Mouse (Mus musculus) hindbrain, embryonic 11.5 days (tissue): ENCODE measurements around the gene Gstm5. TPM values are rescaled to one million over a fixed set of nuclear protein-coding genes. Genes with fewer than 3 reads are reported as not detected.
A peak's percentile ranks its signal among the peaks of the same experiment; 100 is the strongest.
"Not testable (repeated sequence)": the region's sequence is repeated elsewhere in the genome, so short reads cannot be mapped to it uniquely, and the experiment has no call there.

Experiments
- ATAC-seq: fragments of 200-750 bp; cut with Nextera tagmentation; 2 replicates; pipeline ENCODE4 v1.8.0; 2017; ENCODE audit warnings: mild to moderate bottlenecking, moderate TSS enrichment, moderate library complexity; ENCODE audit not compliant: low FRiP score
- DNase-seq: peaks from one replicate; pipeline ENCODE4 v3.0.0-alpha.2; 2015; ENCODE audit warnings: low spot score
- H3K27ac ChIP-seq: fragments of 300-500 bp; sonication (generic); 2 replicates; pipeline ENCODE4 v1.5.1; 2014; ENCODE audit warnings: mild to moderate bottlenecking, low read depth, low read length
- H3K27me3 ChIP-seq: fragments of 300-500 bp; sonication (generic); 2 replicates; pipeline ENCODE4 v1.6.1; 2014; ENCODE audit warnings: mild to moderate bottlenecking, low read length, moderate library complexity, mixed read lengths; ENCODE audit not compliant: control insufficient read depth, insufficient read depth
- H3K36me3 ChIP-seq: fragments of 300-500 bp; sonication (generic); 2 replicates; pipeline ENCODE4 v1.6.1; 2014; ENCODE audit warnings: mild to moderate bottlenecking, low read length, moderate library complexity, mixed read lengths; ENCODE audit not compliant: control insufficient read depth, insufficient read depth
- H3K4me1 ChIP-seq: fragments of 300-500 bp; sonication (generic); replicated peaks from 2 replicates; pipeline ENCODE4 v1.6.1; 2014; ENCODE audit warnings: low read length, mixed read lengths; ENCODE audit not compliant: control insufficient read depth, insufficient read depth
- H3K4me2 ChIP-seq: fragments of 300-500 bp; sonication (generic); replicated peaks from 2 replicates; pipeline ENCODE4 v1.6.1; 2014; ENCODE audit warnings: mild to moderate bottlenecking, low read depth, low read length
- H3K4me3 ChIP-seq: fragments of 300-500 bp; sonication (generic); 2 replicates; pipeline ENCODE4 v1.5.1; 2014; ENCODE audit warnings: low read depth, low read length
- H3K9ac ChIP-seq: fragments of 300-500 bp; sonication (generic); 2 replicates; pipeline ENCODE4 v1.6.1; 2014; ENCODE audit warnings: low read depth, low read length
- H3K9me3 ChIP-seq: fragments of 300-500 bp; sonication (generic); 2 replicates; pipeline ENCODE4 v1.6.1; 2016; ENCODE audit warnings: low read length; ENCODE audit not compliant: control insufficient read depth
- WGBS: fragments of 180-500 bp; shearing (Covaris S2); extraction: QIAGEN DNeasy Blood & Tissue Kit; methylation state at CpG from one replicate; pipeline ENCODE4 v1.1.7; 2014; 5-methylcytosine and 5-hydroxymethylcytosine counted together
- polyA plus RNA-seq: library from polyadenylated mRNA; unstranded; fragments of >200 nt; fragmentation: Nextera tagmentation; extraction: Ambion mirVana; gene quantifications from 2 replicates; pipeline ENCODE4 v1.2.1, GENCODE M21; 2014

The Gstm5 gene
- polyA plus RNA-seq, 1 experiment from 2014 or later: 261 TPM

DNA sequence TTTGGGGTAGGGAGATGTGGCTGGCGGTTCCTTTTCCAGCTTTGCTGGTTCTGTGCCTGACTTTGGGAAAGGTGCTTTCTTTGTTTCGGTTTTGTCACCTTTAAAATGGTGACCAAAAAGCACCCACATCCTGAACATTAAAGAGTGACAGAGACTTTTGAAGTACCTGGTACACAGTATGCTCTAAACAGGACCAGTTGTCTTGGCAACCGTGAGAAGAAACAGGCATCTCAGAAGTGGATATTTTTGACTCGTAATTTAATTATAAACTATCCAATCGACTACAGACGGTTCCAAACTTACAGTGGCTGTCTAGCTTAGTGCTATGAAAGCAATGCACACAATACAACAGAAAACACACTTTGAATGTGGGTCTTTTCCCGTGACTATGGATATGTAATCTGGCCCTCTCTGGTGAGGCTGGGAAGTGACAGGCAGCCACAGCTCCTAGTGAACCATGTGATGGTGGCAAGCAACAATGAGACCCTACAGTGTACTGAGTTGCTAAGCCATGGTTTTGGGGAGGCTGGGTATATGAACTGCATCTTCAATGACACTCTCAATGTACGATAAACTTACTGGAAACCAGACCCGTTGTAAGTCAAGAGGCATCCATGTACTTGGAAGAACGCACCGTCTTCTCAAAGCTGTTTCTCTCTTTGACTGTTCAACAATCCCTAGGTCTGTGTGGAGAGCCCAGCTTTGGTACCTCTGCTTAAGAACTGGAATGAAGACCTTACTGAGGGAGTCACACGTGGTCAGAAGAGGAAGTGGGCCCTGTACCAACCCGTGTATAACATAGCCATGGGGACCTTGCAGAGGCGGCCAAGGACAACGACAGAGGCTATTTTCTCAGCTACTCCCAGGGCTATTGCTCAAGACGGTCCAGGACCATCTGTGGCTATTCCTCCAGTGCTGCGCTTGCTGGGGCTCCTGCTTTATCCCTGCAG is 42.1 kb upstream of the Gstm5 start:
- 87% methylated on average over 17 of the region's 17 CpGs for WGBS
- Histone ChIP-seq H3K36me3 (no peaks in the 10 kb centered on the region), H3K9ac (no peak overlapping the region), H3K27ac (no peak overlapping the region), H3K4me3 (no peak overlapping the region), H3K9me3 (no peaks in the 10 kb centered on the region), H3K4me1 (peaks cover 8% of the 10 kb centered on the region; the same call in 1 of the 2 replicates), H3K4me2 (no peak overlapping the region), H3K27me3 (no peaks in the 10 kb centered on the region)
- no peak for ATAC-seq
- no peak for DNase-seq

DNA sequence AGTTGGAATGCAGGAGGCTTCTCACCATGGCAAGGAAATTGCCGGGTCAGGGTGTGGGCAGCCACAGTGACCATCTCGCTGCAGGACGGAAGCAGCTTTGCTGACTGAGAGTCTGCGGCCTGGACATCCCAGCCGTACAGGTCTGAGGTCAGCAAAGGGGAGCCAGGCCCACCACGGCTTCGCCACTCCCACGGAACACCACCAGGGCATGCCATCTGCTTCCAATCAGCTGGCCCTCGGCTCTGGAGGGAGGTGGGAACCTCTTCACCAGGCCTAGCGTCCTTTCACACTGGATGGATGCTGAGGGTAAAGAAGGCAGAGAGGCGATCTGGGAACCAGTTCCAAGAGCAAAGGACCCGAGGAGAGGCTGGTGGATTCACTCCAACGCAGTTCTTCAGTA is 40.3 kb upstream of the Gstm5 start:
- Histone ChIP-seq H3K36me3 (no peaks in the 10 kb centered on the region), H3K27me3 (no peaks in the 10 kb centered on the region), H3K9ac (no peak overlapping the region), H3K4me1 (peaks cover 7% of the 10 kb centered on the region; the same call in 1 of the 2 replicates), H3K27ac (no peak overlapping the region), H3K4me2 (no peak overlapping the region), H3K4me3 (no peak overlapping the region), H3K9me3 (no peaks in the 10 kb centered on the region)
- WGBS: 66% methylated on average over 13 of the region's 13 CpGs
- no peak for ATAC-seq
- DNase-seq: no peak

DNA sequence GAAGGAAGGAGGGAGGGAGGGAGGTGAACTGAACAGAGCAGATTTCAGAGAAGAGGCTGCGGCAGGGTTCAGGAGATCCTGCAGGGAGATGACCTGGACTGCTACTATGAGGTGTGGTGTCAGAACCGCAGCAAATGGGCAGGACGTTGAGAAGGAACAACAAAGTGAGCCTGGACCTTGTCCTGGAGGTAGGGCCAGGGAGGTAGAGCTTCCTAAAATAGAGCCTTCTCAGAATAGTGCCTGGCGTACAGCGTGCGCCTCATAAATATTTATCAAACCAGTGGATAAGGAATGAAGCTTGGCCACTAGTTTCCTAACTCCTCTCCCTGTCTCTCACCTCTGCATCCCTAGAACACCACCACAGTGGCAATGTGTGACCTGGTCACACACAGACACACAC is 38.0 kb upstream of the Gstm5 start:
- no peaks in the 10 kb centered on the region for H3K4me1 ChIP-seq
- H3K4me3 ChIP-seq: no peak overlapping the region
- no peak for ATAC-seq
- no peak overlapping the region for H3K4me2 ChIP-seq
- H3K9ac ChIP-seq: no peak overlapping the region
- no peak overlapping the region for H3K27ac ChIP-seq
- no peaks in the 10 kb centered on the region for H3K27me3 ChIP-seq
- WGBS: 59% methylated on average over 6 of the region's 6 CpGs
- H3K9me3 ChIP-seq: no peaks in the 10 kb centered on the region
- no peaks in the 10 kb centered on the region for H3K36me3 ChIP-seq
- DNase-seq: no peak

DNA sequence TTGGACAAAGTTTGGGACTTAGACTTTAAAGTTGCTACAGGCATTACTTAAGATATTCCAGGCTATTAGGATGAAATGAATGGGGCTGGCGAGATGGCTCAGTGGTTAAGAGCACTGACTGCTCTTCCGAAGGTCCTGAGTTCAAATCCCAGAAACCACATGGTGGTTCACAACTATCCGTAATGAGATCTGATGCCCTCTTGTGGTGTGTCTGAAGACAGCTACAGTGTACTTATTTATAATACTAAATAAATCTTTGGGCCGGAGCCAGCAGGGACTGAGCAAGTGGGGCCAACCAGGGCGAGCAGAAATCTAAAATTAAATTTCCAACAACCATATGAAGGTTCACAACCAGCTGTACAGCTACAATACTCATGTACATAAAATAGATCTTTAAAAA is 34.1 kb upstream of the Gstm5 start:
- H3K36me3 ChIP-seq, ATAC-seq, H3K4me1 ChIP-seq, H3K9me3 ChIP-seq, H3K9ac ChIP-seq, DNase-seq, H3K4me2 ChIP-seq, H3K27ac ChIP-seq, H3K27me3 ChIP-seq, H3K4me3 ChIP-seq: not testable (repeated sequence)
- WGBS: 88% methylated on average over 5 of the region's 5 CpGs

DNA sequence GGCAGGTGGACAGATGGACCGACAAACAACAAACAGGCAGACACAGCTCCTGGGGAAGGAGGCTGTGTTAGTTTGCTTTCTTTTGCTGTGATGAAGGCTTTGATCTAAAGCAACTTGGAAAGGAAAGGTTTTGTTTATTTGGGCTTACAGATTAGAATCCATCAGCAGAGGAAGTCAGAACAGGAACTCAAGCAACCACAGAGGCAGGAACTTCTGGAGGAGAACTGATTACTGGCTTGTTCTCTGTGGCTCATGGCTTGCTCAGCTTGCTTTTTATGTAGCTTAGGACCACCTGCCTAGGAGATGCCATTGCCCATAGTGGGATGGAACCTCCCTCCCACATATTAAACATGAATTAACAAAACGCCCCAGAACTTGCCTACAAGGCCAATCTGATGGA is 33.1 kb upstream of the Gstm5 start:
- Histone ChIP-seq H3K27ac (no peak overlapping the region), H3K4me1 (no peaks in the 10 kb centered on the region), H3K4me3 (no peak overlapping the region), H3K9ac (no peak overlapping the region), H3K36me3 (no peaks in the 10 kb centered on the region), H3K27me3 (no peaks in the 10 kb centered on the region), H3K9me3 (no peaks in the 10 kb centered on the region), H3K4me2 (no peak overlapping the region)
- DNase-seq: no peak
- 82% methylated on average over 2 of the region's 2 CpGs for WGBS
- ATAC-seq: no peak

DNA sequence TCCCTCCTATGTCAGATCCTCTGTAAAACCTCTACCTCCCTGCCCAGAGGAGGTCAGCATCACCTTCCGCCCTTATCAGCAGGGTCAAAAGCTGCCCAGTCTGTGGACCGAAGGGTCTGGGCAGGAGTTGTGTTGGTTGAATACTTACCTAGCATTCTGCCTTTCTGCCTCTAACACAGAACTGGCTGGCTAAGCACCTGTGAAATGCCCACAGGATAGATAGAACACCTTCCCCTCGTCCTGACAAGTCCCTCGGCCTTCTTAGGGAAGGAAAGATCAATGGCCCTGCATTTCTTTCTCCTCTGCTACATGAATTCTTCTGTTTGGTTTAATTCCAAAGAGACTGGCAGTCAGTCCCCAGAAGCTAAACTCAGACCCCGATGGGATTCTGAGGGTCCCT is 32.1 kb upstream of the Gstm5 start:
- no peak overlapping the region for H3K9ac ChIP-seq
- H3K4me3 ChIP-seq: no peak overlapping the region
- H3K36me3 ChIP-seq: no peaks in the 10 kb centered on the region
- H3K27me3 ChIP-seq: no peaks in the 10 kb centered on the region
- no peak for ATAC-seq
- H3K4me2 ChIP-seq: no peak overlapping the region
- no peaks in the 10 kb centered on the region for H3K9me3 ChIP-seq
- H3K27ac ChIP-seq: no peak overlapping the region
- WGBS: 80% methylated on average over 5 of the region's 5 CpGs
- DNase-seq: no peak
- H3K4me1 ChIP-seq: no peaks in the 10 kb centered on the region

DNA sequence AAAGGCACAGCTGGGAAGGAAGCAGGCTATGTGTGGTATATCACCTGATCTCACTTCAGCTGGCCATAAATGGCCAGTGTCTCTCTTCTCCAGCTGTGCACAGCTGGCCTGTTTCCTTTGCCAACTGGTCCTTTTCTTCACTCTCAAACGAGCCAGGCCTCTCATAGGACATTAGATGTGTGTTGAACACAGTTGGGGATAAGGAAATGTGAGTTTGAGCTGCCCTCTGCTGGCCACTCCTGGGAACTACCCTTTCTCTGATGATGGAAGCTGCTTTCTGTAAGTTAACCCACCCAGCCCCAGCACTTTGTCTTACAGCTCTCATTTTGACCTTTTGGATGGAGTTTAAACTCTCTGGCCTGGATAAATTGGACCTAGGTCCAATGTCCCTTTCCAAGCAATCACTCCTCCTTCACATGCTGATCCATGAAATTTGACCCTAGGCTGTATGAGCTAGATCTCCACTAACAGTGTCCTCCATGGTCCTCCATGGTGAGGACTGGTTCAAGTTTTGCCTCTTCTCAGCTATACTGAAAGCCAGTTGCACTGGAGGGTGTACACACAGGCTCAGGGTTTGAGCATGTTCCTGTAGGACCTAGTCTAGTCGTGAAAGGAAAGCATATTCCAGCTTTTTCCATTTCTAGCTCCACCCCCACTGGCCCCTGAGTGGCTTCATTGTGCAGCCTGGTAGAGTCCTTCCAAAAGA is 31.6 kb upstream of the Gstm5 start:
- Histone ChIP-seq H3K4me2 (no peak overlapping the region), H3K27ac (no peak overlapping the region), H3K9ac (no peak overlapping the region), H3K9me3 (no peaks in the 10 kb centered on the region), H3K27me3 (no peaks in the 10 kb centered on the region), H3K4me3 (no peak overlapping the region), H3K36me3 (no peaks in the 10 kb centered on the region), H3K4me1 (no peaks in the 10 kb centered on the region)
- peak; percentile 89 for DNase-seq
- peak; percentile 66 for ATAC-seq
- 18% methylated on average over 2 of the region's 2 CpGs for WGBS

DNA sequence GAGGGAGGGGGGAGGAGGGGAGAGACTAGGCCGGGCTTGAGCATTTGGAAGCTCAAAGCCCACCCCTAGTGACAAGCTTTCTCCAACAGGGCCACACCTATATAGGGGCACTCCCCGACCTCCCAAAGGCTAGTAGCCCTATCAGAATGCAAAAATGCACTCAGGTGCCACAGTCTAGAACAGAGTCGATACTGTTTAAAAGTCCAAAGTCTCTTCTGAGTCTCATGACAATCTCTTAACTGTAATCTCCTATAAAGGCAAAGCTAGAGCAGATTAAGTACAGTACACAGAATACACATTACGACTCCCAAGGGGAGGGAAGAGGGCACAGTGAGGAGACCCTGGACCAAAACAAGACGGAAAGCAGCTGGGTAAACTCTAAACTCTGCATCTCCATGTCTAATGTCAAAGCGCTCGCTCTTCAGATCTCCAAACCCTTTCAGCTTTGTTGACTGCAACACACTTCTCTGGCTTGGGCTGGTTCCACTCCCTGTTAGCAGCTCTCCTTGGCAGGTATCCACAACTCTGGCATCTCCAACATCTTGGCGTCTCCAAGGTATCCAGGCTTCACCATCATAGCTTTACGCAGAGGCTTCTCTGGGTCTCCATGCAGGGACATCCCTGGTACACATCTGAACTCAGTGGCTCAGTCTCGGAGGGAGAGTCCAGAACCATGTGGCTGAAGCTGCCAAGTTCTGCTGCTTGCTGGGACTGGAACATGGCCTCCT is 30.1 kb upstream of the Gstm5 start:
- H3K9me3 ChIP-seq: no peaks in the 10 kb centered on the region
- no peak overlapping the region for H3K9ac ChIP-seq
- H3K4me3 ChIP-seq: no peak overlapping the region
- WGBS: 78% methylated on average over 10 of the region's 10 CpGs
- H3K4me1 ChIP-seq: no peaks in the 10 kb centered on the region
- DNase-seq: no peak
- H3K27ac ChIP-seq: no peak overlapping the region
- no peaks in the 10 kb centered on the region for H3K36me3 ChIP-seq
- no peak overlapping the region for H3K4me2 ChIP-seq
- no peaks in the 10 kb centered on the region for H3K27me3 ChIP-seq
- no peak for ATAC-seq
